Mouse (Mus musculus): Measurements from ENCODE around the gene P2ry6.

DNA sequence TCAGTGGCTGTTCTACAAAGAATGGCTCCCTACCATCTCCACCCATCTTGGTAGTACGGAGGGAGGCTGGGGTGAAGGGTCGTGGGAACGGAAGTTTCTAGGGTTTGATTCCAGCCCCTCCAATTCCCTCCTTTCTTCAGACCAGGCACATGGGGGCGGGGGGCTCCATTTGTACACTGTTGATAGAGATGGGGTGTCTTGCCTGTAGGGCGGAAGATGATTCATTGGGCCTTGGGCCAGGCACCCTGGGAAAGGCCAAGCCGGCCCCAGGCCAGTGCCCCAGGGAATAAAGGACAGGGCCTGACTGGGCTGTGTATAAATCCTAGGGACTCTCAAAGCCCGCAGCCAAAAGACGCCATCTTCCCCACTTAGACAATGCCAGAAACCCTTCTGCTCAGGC, 66.4 kb downstream of the P2ry6 start:
- TF ChIP-seq CTCF (IDR thresholded peaks at IDR 0.05; ENCODE audit: extremely low read depth, insufficient read length, insufficient replicate concordance, low read depth, low read length) (no peak), POLR2A (IDR thresholded peaks at IDR 0.05; ENCODE audit: low read depth, low read length) (no peak)

Data from small intestine, adult 2 months (tissue).